Mouse (Mus musculus): ENCODE measurements around the gene BC025920.

DNA sequence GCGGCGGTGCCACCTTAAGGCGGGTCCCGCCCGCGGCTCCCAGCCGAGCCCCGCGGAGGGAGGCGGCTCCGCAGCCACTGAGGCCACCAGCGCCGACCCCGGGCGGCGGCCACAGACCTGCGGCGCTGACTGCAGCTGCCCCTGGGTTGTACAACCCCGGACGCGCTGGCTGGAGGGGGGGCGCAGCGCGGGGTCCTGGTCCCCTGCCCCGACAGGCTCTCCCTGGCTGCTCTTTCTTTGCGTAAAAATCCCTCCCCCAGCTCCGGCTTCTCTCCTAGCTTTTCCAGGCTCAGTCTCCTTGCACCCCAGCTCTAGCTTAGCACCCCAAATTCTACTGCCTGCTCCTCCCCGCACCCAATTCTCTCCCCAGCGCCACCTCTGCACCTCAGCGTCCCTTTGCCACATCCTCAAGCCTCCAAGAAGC is 30.9 kb upstream of the BC025920 start:
- TF ChIP-seq GATA1 (IDR thresholded peaks at IDR 0.05; ENCODE audit: borderline replicate concordance, low read length): no peak
- no peak for TF ChIP-seq FLI1 (IDR thresholded peaks at IDR 0.05; ENCODE audit: low read length)

Data from megakaryocyte, embryonic 14.5 days (primary cell).